Mouse (Mus musculus): ENCODE measurements at regions not wholly inside any gene's neighbourhood (a gene's known extent, or its start where the extent isn't known, plus 50 kb on each side); places are given as distances from the start of the nearest gene placed in this dataset.
A peak's percentile ranks its signal among the peaks of the same experiment; 100 is the strongest.

- peak; percentile 25 for DNase-seq
- intact Hi-C loops (cut with DNase I; ENCODE audit: low total_unique reads), result no loop called here
Measured at GRCm38 (mm10) chr10:96722491-96722890, 105.7 kb downstream of the Btg1 start.

GRCm38 (mm10) chr10:96723071-96723470 lies 106.3 kb downstream of the Btg1 start:
- intact Hi-C loops (cut with DNase I; ENCODE audit: low total_unique reads), result no loop called here
- no peak for DNase-seq

- intact Hi-C loops (cut with DNase I; ENCODE audit: low total_unique reads), result no loop called here
- no peak for DNase-seq
Measured at GRCm38 (mm10) chr10:96724436-96725175, 107.8 kb downstream of the Btg1 start.

- intact Hi-C loops (cut with DNase I; ENCODE audit: low total_unique reads), result no loop called here
- no peak for DNase-seq
Measured at GRCm38 (mm10) chr10:96726801-96727780, 110.3 kb downstream of the Btg1 start.

GRCm38 (mm10) chr10:96733581-96733980 lies 116.8 kb downstream of the Btg1 start:
- no peak for DNase-seq
- intact Hi-C loops (cut with DNase I; ENCODE audit: low total_unique reads), result no loop called here

GRCm38 (mm10) chr10:96735146-96735545 lies 118.3 kb downstream of the Btg1 start:
- DNase-seq, result no peak
- intact Hi-C loops (cut with DNase I; ENCODE audit: low total_unique reads), result no loop called here

GRCm38 (mm10) chr10:96735885-96736628 lies 119.3 kb downstream of the Btg1 start:
- intact Hi-C loops (cut with DNase I; ENCODE audit: low total_unique reads), result no loop called here
- no peak for DNase-seq

GRCm38 (mm10) chr10:96737972-96738371 lies 121.2 kb downstream of the Btg1 start:
- intact Hi-C loops (cut with DNase I; ENCODE audit: low total_unique reads), result no loop called here
- no peak for DNase-seq

- no peak for DNase-seq
- intact Hi-C loops (cut with DNase I; ENCODE audit: low total_unique reads), result no loop called here
Measured at GRCm38 (mm10) chr10:96738606-96739005, 121.8 kb downstream of the Btg1 start.

- peak; percentile 54 for DNase-seq
- intact Hi-C loops (cut with DNase I; ENCODE audit: low total_unique reads), result no loop called here
Measured at GRCm38 (mm10) chr10:96744167-96744777, 127.5 kb downstream of the Btg1 start.

GRCm38 (mm10) chr10:96747015-96747663 lies 130.3 kb downstream of the Btg1 start:
- intact Hi-C loops (cut with DNase I; ENCODE audit: low total_unique reads), result no loop called here
- DNase-seq, result no peak

GRCm38 (mm10) chr10:96750861-96751260 lies 134.1 kb downstream of the Btg1 start:
- DNase-seq, result no peak
- intact Hi-C loops (cut with DNase I; ENCODE audit: low total_unique reads), result no loop called here

- DNase-seq, result peak; percentile 89
- intact Hi-C loops (cut with DNase I; ENCODE audit: low total_unique reads), result no loop called here
Measured at GRCm38 (mm10) chr10:96751580-96752264, 134.9 kb downstream of the Btg1 start.

GRCm38 (mm10) chr10:96752531-96752930 lies 135.7 kb downstream of the Btg1 start:
- intact Hi-C loops (cut with DNase I; ENCODE audit: low total_unique reads), result no loop called here
- DNase-seq, result no peak

GRCm38 (mm10) chr10:96753521-96753920 lies 136.7 kb downstream of the Btg1 start:
- intact Hi-C loops (cut with DNase I; ENCODE audit: low total_unique reads), result no loop called here
- no peak for DNase-seq

- DNase-seq, result no peak
- intact Hi-C loops (cut with DNase I; ENCODE audit: low total_unique reads), result no loop called here
Measured at GRCm38 (mm10) chr10:96755674-96756073, 138.9 kb downstream of the Btg1 start.

- intact Hi-C loops (cut with DNase I; ENCODE audit: low total_unique reads), result no loop called here
- DNase-seq, result no peak
Measured at GRCm38 (mm10) chr10:96756355-96757084, 139.7 kb downstream of the Btg1 start.

GRCm38 (mm10) chr10:96757311-96757710 lies 140.5 kb downstream of the Btg1 start:
- DNase-seq, result no peak
- intact Hi-C loops (cut with DNase I; ENCODE audit: low total_unique reads), result no loop called here

Data from gastrocnemius, postnatal 14 days (tissue).